Mouse (Mus musculus): Measurements from ENCODE around the gene Ubxn2a. TPM values are rescaled to one million over a fixed set of nuclear protein-coding genes. Genes with fewer than 3 reads are reported as not detected.

Ubxn2a gene
- total and polyA plus RNA-seq, 3 experiments: 21.9 to 22.8 TPM; not detected in 1

DNA sequence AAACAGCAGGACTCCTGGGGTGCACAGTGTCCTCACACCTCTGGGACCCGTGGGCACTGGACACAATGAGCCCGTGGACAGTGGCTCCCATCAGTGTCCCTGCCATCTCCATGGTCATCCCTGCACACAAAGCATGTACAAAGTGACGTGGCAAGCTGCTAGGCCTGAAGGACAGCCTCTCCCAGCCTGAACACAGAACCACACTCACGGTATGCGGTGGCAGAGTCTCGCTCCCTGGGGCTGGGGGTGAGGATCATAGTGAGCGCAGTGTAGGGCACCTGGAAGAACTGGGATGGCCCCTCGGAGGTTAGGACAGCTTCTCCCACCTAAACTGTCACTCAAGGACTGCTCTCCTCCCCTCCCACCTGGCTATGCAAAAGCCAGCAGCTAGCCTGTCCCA is 38.6 kb downstream of the Ubxn2a start:
- peaks cover 7 to 8% of the 10 kb centered on the region in 2 experiments; a peak in 3 of 4 replicates for H3K36me3 ChIP-seq (ENCODE audit: control insufficient read depth in 1 of 2, insufficient read depth in 2 of 2, low read length in 2 of 2)
- peaks cover 9 to 17% of the 10 kb centered on the region in 2 experiments; a peak in 3 of 4 replicates for H3K4me1 ChIP-seq (ENCODE audit: control insufficient read depth in 1 of 2, insufficient read depth in 2 of 2, low read length in 2 of 2)
- H3K79me2 ChIP-seq (ENCODE audit: control insufficient read depth, insufficient read depth, low read length, poor library complexity): peaks cover 4% of the 10 kb centered on the region
- no peak overlapping the region for H3K27ac ChIP-seq (ENCODE audit: control insufficient read depth, low read depth, low read length)
- no peaks in the 10 kb centered on the region for H3K9me3 ChIP-seq (replicated peaks; ENCODE audit: insufficient read depth, low read length)
- H3K4me3 ChIP-seq (ENCODE audit: control insufficient read depth in 1 of 2, insufficient read depth in 1 of 2, low read depth in 2 of 2, low read length in 2 of 2): no peak overlapping the region
- H3K9ac ChIP-seq (ENCODE audit: control insufficient read depth, low read depth, low read length, poor library complexity, severe bottlenecking): no peak overlapping the region
- TF ChIP-seq EP300 (IDR thresholded peaks at IDR 0.05; ENCODE audit: low read depth in 1 of 2, low read length in 2 of 2) (no peak), MEF2A (IDR thresholded peaks at IDR 0.05; ENCODE audit: extremely low read depth, insufficient replicate concordance, low read depth, low read length, poor library complexity, severe bottlenecking) (no peak), MAFK (IDR thresholded peaks at IDR 0.05; ENCODE audit: borderline replicate concordance, low read depth, low read length) (no peak), MAZ (IDR thresholded peaks at IDR 0.05; ENCODE audit: low read depth, low read length) (no peak), CHD1 (IDR thresholded peaks at IDR 0.05; ENCODE audit: low read depth, low read length) (no peak), ELF1 (IDR thresholded peaks at IDR 0.05; ENCODE audit: low read depth, low read length) (no peak), E2F4 (IDR thresholded peaks at IDR 0.05; ENCODE audit: borderline replicate concordance, low read depth, low read length) (no peak), CTCF (IDR thresholded peaks at IDR 0.05 in 2 of 3, conservative IDR thresholded peaks at IDR 0.05 in 1 of 3; ENCODE audit: control insufficient read depth in 1 of 3, insufficient read depth in 1 of 3, low read depth in 2 of 3, low read length in 3 of 3, poor library complexity in 1 of 3, severe bottlenecking in 1 of 3) (no peak), ETS1 (IDR thresholded peaks at IDR 0.05; ENCODE audit: low read depth, low read length) (no peak), JUND (IDR thresholded peaks at IDR 0.05; ENCODE audit: low read depth, low read length) (no peak), SIN3A (IDR thresholded peaks at IDR 0.05; ENCODE audit: low read length) (no peak), MYB (IDR thresholded peaks at IDR 0.05; ENCODE audit: low read depth, low read length) (no peak), BHLHE40 (IDR thresholded peaks at IDR 0.05; ENCODE audit: borderline replicate concordance, low read depth, low read length) (no peak), TCF12 (IDR thresholded peaks at IDR 0.05; ENCODE audit: low read depth, low read length) (no peak), USF1 (IDR thresholded peaks at IDR 0.05; ENCODE audit: low read depth, low read length) (no peak)
- no peaks in the 10 kb centered on the region for H3K27me3 ChIP-seq (ENCODE audit: control insufficient read depth in 1 of 2, insufficient read depth in 2 of 2, low read length in 2 of 2)
- DNase-seq (ENCODE audit: low read depth, low spot score): no peak

DNA sequence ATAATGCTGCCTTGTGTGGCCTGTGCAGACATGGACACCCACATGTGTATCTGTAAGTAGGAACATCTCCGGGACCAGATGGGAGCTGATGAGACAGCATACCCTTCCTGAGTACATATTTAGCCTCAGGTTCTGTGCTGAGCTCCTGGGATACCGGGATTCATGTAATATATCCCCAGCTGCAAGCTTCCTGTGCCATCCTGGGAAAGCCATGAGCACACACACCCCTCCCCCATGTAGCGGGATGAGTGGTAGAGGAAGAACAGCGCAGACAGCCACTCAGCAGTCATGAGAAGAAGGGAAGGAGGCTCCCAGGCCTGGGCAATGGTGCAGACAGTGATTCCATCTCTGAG is 43.2 kb downstream of the Ubxn2a start:
- H3K27ac ChIP-seq (ENCODE audit: control insufficient read depth, low read depth, low read length): no peak overlapping the region
- no peak overlapping the region for H3K9ac ChIP-seq (ENCODE audit: control insufficient read depth, low read depth, low read length, poor library complexity, severe bottlenecking)
- no peak overlapping the region for H3K4me3 ChIP-seq (ENCODE audit: control insufficient read depth in 1 of 2, insufficient read depth in 1 of 2, low read depth in 2 of 2, low read length in 2 of 2)
- H3K4me1 ChIP-seq (ENCODE audit: control insufficient read depth in 1 of 2, insufficient read depth in 2 of 2, low read length in 2 of 2): no peaks in the 10 kb centered on the region
- no peaks in the 10 kb centered on the region for H3K79me2 ChIP-seq (ENCODE audit: control insufficient read depth, insufficient read depth, low read length, poor library complexity)
- no peak for DNase-seq (ENCODE audit: low read depth, low spot score)
- H3K9me3 ChIP-seq (replicated peaks; ENCODE audit: insufficient read depth, low read length): no peaks in the 10 kb centered on the region
- H3K36me3 ChIP-seq (ENCODE audit: control insufficient read depth in 1 of 2, insufficient read depth in 2 of 2, low read length in 2 of 2): peaks cover 0 to 16% of the 10 kb centered on the region in 2 experiments; a peak in 2 of 4 replicates
- no peaks in the 10 kb centered on the region for H3K27me3 ChIP-seq (ENCODE audit: control insufficient read depth in 1 of 2, insufficient read depth in 2 of 2, low read length in 2 of 2)
- TF ChIP-seq GATA1 (IDR thresholded peaks at IDR 0.05; ENCODE audit: low read depth, low read length) (no peak), MYC (IDR thresholded peaks at IDR 0.05; ENCODE audit: low read depth, low read length) (no peak), EP300 (IDR thresholded peaks at IDR 0.05; ENCODE audit: low read depth in 1 of 2, low read length in 2 of 2) (no peak), ZMIZ1 (IDR thresholded peaks at IDR 0.05; ENCODE audit: low read depth, low read length) (no peak), E2F4 (IDR thresholded peaks at IDR 0.05; ENCODE audit: borderline replicate concordance, low read depth, low read length) (no peak), SMC3 (IDR thresholded peaks at IDR 0.05; ENCODE audit: low read depth, low read length) (no peak)
